Mouse (Mus musculus) kidney, postnatal 36 days (tissue): ENCODE results near the gene Dach1.

Experiments
- DNase-seq, 2 experiments: peaks; one replicate each; pipeline ENCODE4 v3.0.0; 2021 to 2022; ENCODE audit warnings: mixed read lengths in 2 of 2

Gene Dach1

DNA sequence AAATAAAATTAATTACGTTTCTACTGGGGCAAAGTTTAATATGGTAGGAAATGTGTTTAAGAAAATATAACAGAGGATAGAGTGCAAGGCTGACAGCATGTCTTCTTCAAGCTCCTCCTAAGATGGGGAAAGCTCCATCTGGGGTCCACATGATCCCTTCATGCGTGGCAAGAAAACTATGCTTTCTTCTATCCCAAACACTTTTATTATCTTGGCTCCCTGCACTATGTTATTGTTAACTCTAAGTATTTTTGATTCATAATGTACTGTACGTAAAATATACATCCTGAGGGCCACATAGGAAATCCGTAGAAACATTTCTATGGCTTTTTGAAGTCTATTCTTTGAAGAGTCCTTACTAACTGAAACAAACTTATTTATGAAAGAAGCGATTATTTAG is 330.3 kb downstream of the Dach1 start:
- no peak for DNase-seq

DNA sequence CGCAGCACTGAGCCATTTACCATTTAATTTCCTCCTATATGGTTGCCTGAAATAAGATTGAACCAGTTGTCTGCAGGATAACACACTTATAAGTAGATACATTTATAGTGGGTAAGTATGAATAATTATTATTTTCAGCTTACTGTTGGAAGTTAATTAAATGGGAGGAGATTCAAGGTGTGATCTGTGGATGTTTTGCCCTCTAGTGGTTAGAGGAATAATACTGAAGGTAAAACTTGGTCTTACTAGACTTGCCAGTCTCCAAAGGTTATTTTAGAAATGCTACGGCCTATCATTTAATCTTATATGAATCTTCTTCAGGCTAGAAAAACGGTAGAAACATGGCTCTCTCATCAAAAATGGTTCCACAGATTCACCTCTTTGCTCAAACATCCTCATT is 339.7 kb downstream of the Dach1 start:
- DNase-seq = no peak

- DNase-seq = peak in 1 of 2 experiments; percentile 14
These were observed 354.9 kb downstream of the Dach1 start for GRCm38 (mm10) chr14:97814555-97815175.

DNA sequence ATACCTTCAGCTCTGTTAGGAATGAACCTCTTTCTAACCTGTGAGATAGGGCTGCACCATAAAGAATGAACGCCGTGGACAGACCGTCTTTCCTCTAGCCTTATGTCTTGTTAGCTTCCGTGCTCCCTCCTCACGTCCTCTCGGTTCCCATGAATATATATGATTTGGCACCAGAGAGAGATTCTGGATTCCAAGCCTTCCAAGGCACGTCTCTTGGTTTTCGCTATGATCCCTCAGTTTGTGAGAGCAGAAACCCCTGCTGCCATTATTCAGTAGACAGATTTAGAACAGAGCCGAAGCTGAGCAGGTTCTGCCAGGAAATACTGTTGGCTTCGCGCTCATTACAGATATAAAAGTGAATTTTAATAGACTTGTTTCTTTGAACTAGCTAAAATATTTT is 356.0 kb downstream of the Dach1 start:
- no peak for DNase-seq

- no peak for DNase-seq
These were observed 374.1 kb downstream of the Dach1 start for GRCm38 (mm10) chr14:97795385-97795952.

DNA sequence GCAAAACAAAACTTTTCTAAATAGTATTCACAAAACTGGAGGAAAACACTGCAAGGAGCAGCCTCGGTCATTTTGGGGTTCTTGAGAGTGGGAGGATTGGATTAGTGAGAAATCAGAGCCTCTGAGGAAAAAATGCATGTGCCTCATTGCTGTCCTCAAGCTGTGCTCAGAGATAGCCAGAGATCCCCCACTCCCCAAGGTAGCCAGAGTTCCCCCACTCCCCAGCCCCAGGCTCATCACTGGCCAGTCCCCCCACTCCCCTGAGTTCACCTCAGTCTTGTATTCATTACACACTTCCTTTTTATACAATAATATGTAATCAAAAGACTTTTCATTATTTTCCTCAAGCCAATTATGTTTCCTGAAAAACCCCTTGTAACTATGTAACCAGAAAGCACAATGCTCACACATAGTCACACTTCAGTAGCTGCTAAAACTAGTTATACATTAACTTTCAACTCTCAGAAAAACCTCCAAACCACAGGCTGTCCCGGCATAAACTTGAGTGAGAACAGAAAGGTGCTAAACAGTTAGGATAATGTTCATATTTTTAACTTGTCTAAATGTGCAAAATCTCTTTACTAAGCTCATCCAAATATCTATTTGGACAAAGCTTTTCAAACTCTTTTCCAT is 395.3 kb downstream of the Dach1 start:
- peak in 1 of 2 experiments; percentile 48 for DNase-seq

DNA sequence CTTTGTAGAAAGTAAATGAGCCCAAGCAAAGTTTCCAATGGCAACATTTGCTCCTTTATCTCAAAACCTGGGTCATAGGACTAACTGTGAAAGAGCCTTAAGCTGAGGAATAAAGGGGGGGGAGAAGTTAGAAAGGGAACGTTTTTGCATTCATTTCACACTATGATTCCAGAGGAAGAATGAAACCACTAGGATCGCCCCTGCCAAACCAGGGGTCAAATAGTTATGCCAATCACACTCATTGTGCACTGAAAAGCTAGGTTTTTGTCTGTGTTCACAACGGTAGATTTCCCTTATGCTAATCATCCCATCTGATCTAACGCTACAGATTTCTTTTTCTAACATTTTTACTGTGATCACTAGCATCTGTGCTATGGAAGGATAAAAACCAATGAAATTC is 415.2 kb downstream of the Dach1 start:
- no peak for DNase-seq

DNA sequence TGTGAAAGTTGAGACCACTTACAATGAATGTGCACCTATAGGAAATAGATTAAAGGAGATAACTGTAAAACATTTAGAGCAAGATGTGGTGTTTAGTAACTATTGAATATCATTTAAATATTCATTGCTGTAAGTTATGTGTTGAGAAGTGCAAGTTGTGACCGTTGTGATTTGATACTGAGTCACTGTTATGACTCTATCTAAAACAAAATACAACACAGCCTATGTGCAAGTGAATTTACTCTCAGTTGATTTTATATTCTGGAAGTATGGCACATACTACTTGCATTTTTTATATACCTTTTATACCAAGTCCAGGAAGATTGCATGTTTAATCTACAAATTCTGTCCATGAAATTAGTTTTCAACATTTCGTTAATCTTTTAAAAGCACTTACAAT is 415.6 kb downstream of the Dach1 start:
- no peak for DNase-seq

DNA sequence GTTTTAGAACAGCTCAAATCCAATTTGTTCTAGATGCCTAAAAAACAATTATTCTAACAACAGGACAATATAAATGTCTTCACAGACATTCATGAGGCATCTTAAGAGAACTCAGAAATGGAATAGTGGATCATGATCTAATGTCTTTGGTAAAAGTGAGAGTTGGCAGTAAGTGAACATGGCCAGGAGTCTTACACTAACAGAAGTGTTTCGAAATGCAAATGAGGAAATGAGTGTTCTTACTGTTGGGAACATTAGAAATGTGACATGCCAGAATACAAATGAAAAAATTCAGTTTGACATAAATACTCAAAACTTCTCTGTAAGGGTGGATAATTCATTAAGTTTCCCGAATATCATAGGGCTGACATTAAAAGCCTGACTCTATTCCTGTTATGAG is 426.3 kb downstream of the Dach1 start:
- no peak for DNase-seq

- no peak for DNase-seq
These were observed 426.8 kb downstream of the Dach1 start for GRCm38 (mm10) chr14:97742785-97743184.
